In the genomic region with DNA sequence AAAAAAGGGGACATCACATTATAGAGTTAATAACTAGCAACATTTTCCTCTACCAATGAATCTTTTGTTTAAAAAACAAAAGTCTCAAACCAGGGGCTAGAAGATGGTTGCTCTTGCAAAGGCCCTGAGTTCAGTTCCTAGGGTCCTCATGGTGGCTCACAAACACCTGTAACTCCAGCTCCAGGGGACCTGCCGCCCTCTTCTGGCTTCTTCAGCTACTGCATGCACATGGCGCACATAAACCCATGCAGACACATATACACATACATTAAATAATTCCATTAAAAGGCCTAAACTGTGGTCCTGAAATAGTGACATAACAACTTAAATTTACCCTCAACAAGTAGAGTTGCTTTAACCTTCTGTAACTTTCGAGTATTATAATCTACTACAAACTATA, we compare ENCODE assay signal across 15 mouse cellular contexts.
"Had no signal": no experiment of that assay in that cellular context is flagged by ENCODE, and none has a peak within 500 bp of the region (broad histone marks: within the 10 kb centered on the region; RNA-seq: fewer than 3 reads in every experiment).

No protein-coding gene starts in this region.

- DNase-seq: kidney, postnatal 25 days; lung, postnatal 36 days; retina, postnatal 1 day; right cerebral cortex, postnatal 4 days; spleen, adult 18-20 months; thymus, adult 2 months; thymus, postnatal 25 days had no signal

- H3K4me3 ChIP-seq: kidney, embryonic 15.5 days; left cerebral cortex, adult 2 months; limb, embryonic 15.5 days; liver, embryonic 12.5 days; lung, embryonic 15.5 days; midbrain, embryonic 10.5 days; midbrain, embryonic 15.5 days; neural tube, embryonic 13.5 days had no signal

- H3K4me2 ChIP-seq: kidney, embryonic 15.5 days; limb, embryonic 15.5 days; liver, embryonic 12.5 days; lung, embryonic 15.5 days; midbrain, embryonic 15.5 days; neural tube, embryonic 13.5 days had no signal

- ATAC-seq: liver, embryonic 12.5 days; midbrain, embryonic 15.5 days had no signal

- H3K9me3 ChIP-seq: kidney, embryonic 15.5 days; limb, embryonic 15.5 days; lung, embryonic 15.5 days; midbrain, embryonic 15.5 days; neural tube, embryonic 13.5 days had no signal

- H3K27ac ChIP-seq: kidney, embryonic 15.5 days; left cerebral cortex, adult 2 months; limb, embryonic 15.5 days; liver, embryonic 12.5 days; lung, embryonic 15.5 days; midbrain, embryonic 10.5 days; midbrain, embryonic 15.5 days; neural tube, embryonic 13.5 days had no signal

- H3K9ac ChIP-seq: kidney, embryonic 15.5 days; limb, embryonic 15.5 days; liver, embryonic 12.5 days; lung, embryonic 15.5 days; midbrain, embryonic 15.5 days; neural tube, embryonic 13.5 days had no signal

- H3K27me3 ChIP-seq: kidney, embryonic 15.5 days; limb, embryonic 15.5 days; liver, embryonic 12.5 days; lung, embryonic 15.5 days; midbrain, embryonic 15.5 days; neural tube, embryonic 13.5 days had no signal
